Mouse (Mus musculus) heart, postnatal 0 days (tissue): Measurements from ENCODE around the gene Hsd17b14.

ENCODE experiments used
- CTCF ChIP-seq: IDR thresholded peaks from 2 replicates; pipeline ENCODE4 v1.5.1; 2016; ENCODE audit warnings: antibody characterized with exemption, control low read depth, low read depth
- EP300 ChIP-seq: IDR thresholded peaks from 2 replicates; pipeline ENCODE4 v1.6.1; 2016; ENCODE audit warnings: antibody characterized with exemption, low read depth

GRCm38 (mm10) chr7:45521728-45522184 lies 32.9 kb upstream of the Hsd17b14 start:
- TF ChIP-seq EP300 (no peak), CTCF (peak; percentile 12; the same call in 1 of the 2 replicates)
